Mouse (Mus musculus): ENCODE data around the gene Sptb. TPM values are rescaled to one million over a fixed set of nuclear protein-coding genes. Genes with fewer than 3 reads are reported as not detected.

Gene Sptb
- total RNA-seq (2014; rRNA removed; ENCODE audit: low replicate concordance) (36.8 and 37.3 TPM in 2 replicates), polyA plus RNA-seq (2015; fragmentation: Nextera tagmentation; extraction: Ambion mirVana) (4.1 and 4.9 TPM in 2 replicates)

DNA sequence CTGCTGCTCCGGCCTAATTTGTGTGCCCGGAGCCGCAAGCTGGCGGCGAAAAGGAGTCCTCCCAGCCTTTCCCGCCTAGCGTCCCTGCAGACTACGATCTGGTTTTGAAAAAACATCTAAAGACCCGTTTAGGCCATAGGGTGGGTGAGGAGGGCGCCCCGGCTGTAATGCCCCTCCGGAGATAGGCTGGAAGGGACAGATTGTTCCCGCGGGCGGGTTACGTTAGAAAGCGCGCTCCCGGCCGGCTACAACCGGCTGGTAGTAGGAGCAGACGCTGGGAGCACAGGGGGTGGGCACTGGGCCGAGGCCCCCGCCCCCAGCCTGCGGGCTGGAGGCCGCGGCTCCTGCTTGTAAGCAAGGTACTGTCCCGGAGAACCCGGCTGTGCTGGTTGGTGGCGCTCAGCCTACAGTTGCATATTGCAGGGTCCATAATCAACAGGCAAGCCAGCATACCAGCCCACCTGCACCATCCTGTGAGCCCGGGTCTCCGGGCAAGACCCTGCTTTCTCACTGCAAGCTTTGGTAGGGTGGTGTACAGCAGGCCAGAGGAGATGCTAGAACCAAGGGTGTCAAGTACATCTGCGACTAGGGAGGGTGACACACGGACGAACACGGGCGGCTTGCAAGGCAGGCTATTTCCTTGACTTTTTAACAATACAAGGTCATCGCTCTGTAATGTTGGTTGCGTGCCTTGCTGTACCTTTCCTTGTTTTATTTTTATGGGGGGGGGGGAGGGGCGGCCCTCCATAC is at the start of gene Sptb:
TSS of gene Sptb (minus strand) at position 197 of the 750 bp plus-strand sequence.
- TF ChIP-seq CTCF (IDR thresholded peaks at IDR 0.05; ENCODE audit: low read depth) = no peak
- TF ChIP-seq EP300 (IDR thresholded peaks at IDR 0.05; ENCODE audit: low read depth) = peak; percentile 1; the same call in 1 of the 2 replicates
- peak; percentile 57 for DNase-seq (ENCODE audit: low spot score)
- WGBS = 2% methylated on average over 40 of the region's 40 CpGs
- Histone ChIP-seq H3K4me1 (ENCODE audit: control insufficient read depth, insufficient read depth) (peaks cover 13% of the 10 kb centered on the region), H3K27me3 (ENCODE audit: control insufficient read depth, insufficient read depth, low read length) (peaks cover 19% of the 10 kb centered on the region), H3K36me3 (replicated peaks; ENCODE audit: control insufficient read depth, insufficient read depth, low read length) (no peaks in the 10 kb centered on the region), H3K27ac (ENCODE audit: low read depth) (peak within 1 kb of the TSS; percentile 93), H3K4me2 (ENCODE audit: low read depth, low read length) (peak within 1 kb of the TSS; percentile 77), H3K9ac (replicated peaks; ENCODE audit: low read depth, low read length) (peak within 1 kb of the TSS; percentile 74), H3K4me3 (ENCODE audit: low read depth, low read length) (peak within 1 kb of the TSS; percentile 65), H3K9me3 (replicated peaks; ENCODE audit: control insufficient read depth, low read length) (no peaks in the 10 kb centered on the region)
- ATAC-seq (ENCODE audit: insufficient read depth, low read depth) = peak; percentile 81

DNA sequence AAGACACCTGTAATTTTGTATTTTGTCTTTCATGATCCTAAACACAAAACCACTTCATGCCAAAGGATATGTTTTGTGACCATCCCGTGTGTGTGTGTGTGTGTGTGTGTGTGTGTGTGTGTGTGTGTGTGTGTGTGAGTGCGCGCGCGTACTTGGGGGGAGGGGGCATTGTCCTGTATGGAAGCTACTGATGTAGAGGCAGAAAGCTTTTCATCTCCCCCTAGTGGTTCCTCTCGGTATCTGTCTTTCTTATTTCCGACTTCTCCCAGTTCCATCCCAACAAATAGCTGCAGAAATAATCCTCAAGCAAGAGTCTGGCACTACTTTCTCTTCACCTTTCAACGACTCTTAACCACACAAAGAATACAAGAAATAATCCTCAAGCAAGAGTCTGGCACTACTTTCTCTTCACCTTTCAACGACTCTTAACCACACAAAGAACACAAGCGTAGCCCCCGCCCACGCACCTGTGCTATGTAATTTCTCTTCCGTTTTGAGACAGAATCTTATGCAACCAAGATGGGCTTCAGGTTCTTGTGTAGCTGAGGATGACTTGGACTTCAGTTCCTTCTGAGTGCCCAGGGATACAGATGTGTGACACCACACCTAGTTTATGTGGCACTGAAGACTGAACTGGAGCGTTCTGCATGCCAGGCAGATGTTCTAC is 42.4 kb upstream of the Sptb start:
- Histone ChIP-seq H3K9ac (replicated peaks; ENCODE audit: low read depth, low read length) (no peak overlapping the region), H3K27ac (ENCODE audit: low read depth) (no peak overlapping the region), H3K36me3 (replicated peaks; ENCODE audit: control insufficient read depth, insufficient read depth, low read length) (no peaks in the 10 kb centered on the region), H3K27me3 (ENCODE audit: control insufficient read depth, insufficient read depth, low read length) (no peaks in the 10 kb centered on the region), H3K9me3 (replicated peaks; ENCODE audit: control insufficient read depth, low read length) (no peaks in the 10 kb centered on the region), H3K4me3 (ENCODE audit: low read depth, low read length) (no peak overlapping the region), H3K4me2 (ENCODE audit: low read depth, low read length) (no peak overlapping the region), H3K4me1 (ENCODE audit: control insufficient read depth, insufficient read depth) (no peaks in the 10 kb centered on the region)
- peak; percentile 29 for DNase-seq (ENCODE audit: low spot score)
- WGBS = 43% methylated on average over 14 of the region's 14 CpGs
- peak; percentile 58 for TF ChIP-seq CTCF (IDR thresholded peaks at IDR 0.05; ENCODE audit: low read depth)
- TF ChIP-seq EP300 (IDR thresholded peaks at IDR 0.05; ENCODE audit: low read depth) = no peak
- ATAC-seq (ENCODE audit: insufficient read depth, low read depth) = no peak

- ATAC-seq (ENCODE audit: insufficient read depth, low read depth) = no peak
- no peaks in the 10 kb centered on the region for H3K9me3 ChIP-seq (replicated peaks; ENCODE audit: control insufficient read depth, low read length)
- H3K9ac ChIP-seq (replicated peaks; ENCODE audit: low read depth, low read length) = no peak overlapping the region
- DNase-seq (ENCODE audit: low spot score) = no peak
- no peak overlapping the region for H3K4me2 ChIP-seq (ENCODE audit: low read depth, low read length)
- no peaks in the 10 kb centered on the region for H3K4me1 ChIP-seq (ENCODE audit: control insufficient read depth, insufficient read depth)
- no peaks in the 10 kb centered on the region for H3K27me3 ChIP-seq (ENCODE audit: control insufficient read depth, insufficient read depth, low read length)
- no peak overlapping the region for H3K27ac ChIP-seq (ENCODE audit: low read depth)
- 71% methylated on average over 16 of the region's 16 CpGs for WGBS
- H3K36me3 ChIP-seq (replicated peaks; ENCODE audit: control insufficient read depth, insufficient read depth, low read length) = no peaks in the 10 kb centered on the region
- H3K4me3 ChIP-seq (ENCODE audit: low read depth, low read length) = no peak overlapping the region
- TF ChIP-seq CTCF (IDR thresholded peaks at IDR 0.05; ENCODE audit: low read depth) (no peak), EP300 (IDR thresholded peaks at IDR 0.05; ENCODE audit: low read depth) (no peak)
Observed at GRCm38 (mm10) chr12:76750866-76751459, 40.6 kb upstream of the Sptb start.

GRCm38 (mm10) chr12:76727955-76728354 is 17.6 kb upstream of the Sptb start:
- Histone ChIP-seq H3K27me3 (ENCODE audit: control insufficient read depth, insufficient read depth, low read length) (no peaks in the 10 kb centered on the region), H3K4me2 (ENCODE audit: low read depth, low read length) (no peak overlapping the region), H3K9ac (replicated peaks; ENCODE audit: low read depth, low read length) (no peak overlapping the region), H3K36me3 (replicated peaks; ENCODE audit: control insufficient read depth, insufficient read depth, low read length) (no peaks in the 10 kb centered on the region), H3K27ac (ENCODE audit: low read depth) (no peak overlapping the region), H3K9me3 (replicated peaks; ENCODE audit: control insufficient read depth, low read length) (no peaks in the 10 kb centered on the region; the same call in 1 of the 2 replicates), H3K4me1 (ENCODE audit: control insufficient read depth, insufficient read depth) (no peaks in the 10 kb centered on the region), H3K4me3 (ENCODE audit: low read depth, low read length) (no peak overlapping the region)
- WGBS = 81% methylated on average over 4 of the region's 4 CpGs
- ATAC-seq (ENCODE audit: insufficient read depth, low read depth) = no peak
- TF ChIP-seq CTCF (IDR thresholded peaks at IDR 0.05; ENCODE audit: low read depth) (no peak), EP300 (IDR thresholded peaks at IDR 0.05; ENCODE audit: low read depth) (no peak)
- DNase-seq (ENCODE audit: low spot score) = no peak

GRCm38 (mm10) chr12:76722026-76722425 is 11.7 kb upstream of the Sptb start:
- 63% methylated on average over 3 of the region's 3 CpGs for WGBS
- H3K36me3 ChIP-seq (replicated peaks; ENCODE audit: control insufficient read depth, insufficient read depth, low read length) = no peaks in the 10 kb centered on the region
- H3K9me3 ChIP-seq (replicated peaks; ENCODE audit: control insufficient read depth, low read length) = no peaks in the 10 kb centered on the region
- no peak overlapping the region for H3K27ac ChIP-seq (ENCODE audit: low read depth)
- DNase-seq (ENCODE audit: low spot score) (no peak), ATAC-seq (ENCODE audit: insufficient read depth, low read depth) (no peak)
- H3K27me3 ChIP-seq (ENCODE audit: control insufficient read depth, insufficient read depth, low read length) = no peaks in the 10 kb centered on the region
- no peaks in the 10 kb centered on the region; the same call in 1 of the 2 replicates for H3K4me1 ChIP-seq (ENCODE audit: control insufficient read depth, insufficient read depth)
- H3K4me2 ChIP-seq (ENCODE audit: low read depth, low read length) = no peak overlapping the region
- no peak overlapping the region for H3K9ac ChIP-seq (replicated peaks; ENCODE audit: low read depth, low read length)
- TF ChIP-seq EP300 (IDR thresholded peaks at IDR 0.05; ENCODE audit: low read depth) = no peak
- no peak for TF ChIP-seq CTCF (IDR thresholded peaks at IDR 0.05; ENCODE audit: low read depth)
- no peak overlapping the region for H3K4me3 ChIP-seq (ENCODE audit: low read depth, low read length)

All from heart, postnatal 0 days (tissue).